Mouse (Mus musculus) left cerebral cortex, adult 8-10 months (tissue): Measurements from ENCODE around the gene Neurod6. TPM values are rescaled to one million over a fixed set of nuclear protein-coding genes. Genes with fewer than 3 reads are reported as not detected.

Experiments
- DNase-seq, 2 experiments: peaks; one replicate each; pipeline ENCODE4 v3.0.0; 2022; ENCODE audit warnings: low spot score in 2 of 2
- total RNA-seq, 4 experiments: library from RNA; stranded (reverse); gene quantifications; 2 replicates each; pipeline ENCODE4 v1.2.4; 2022

Gene Neurod6
- total RNA-seq, 4 experiments from 2014 or later, result 44.9 to 56.5 (median 48.9) TPM

- DNase-seq, result peak; percentile 5 to 38
Measured at GRCm38 (mm10) chr6:55646824-55647560, 34.1 kb downstream of the Neurod6 start.

DNA sequence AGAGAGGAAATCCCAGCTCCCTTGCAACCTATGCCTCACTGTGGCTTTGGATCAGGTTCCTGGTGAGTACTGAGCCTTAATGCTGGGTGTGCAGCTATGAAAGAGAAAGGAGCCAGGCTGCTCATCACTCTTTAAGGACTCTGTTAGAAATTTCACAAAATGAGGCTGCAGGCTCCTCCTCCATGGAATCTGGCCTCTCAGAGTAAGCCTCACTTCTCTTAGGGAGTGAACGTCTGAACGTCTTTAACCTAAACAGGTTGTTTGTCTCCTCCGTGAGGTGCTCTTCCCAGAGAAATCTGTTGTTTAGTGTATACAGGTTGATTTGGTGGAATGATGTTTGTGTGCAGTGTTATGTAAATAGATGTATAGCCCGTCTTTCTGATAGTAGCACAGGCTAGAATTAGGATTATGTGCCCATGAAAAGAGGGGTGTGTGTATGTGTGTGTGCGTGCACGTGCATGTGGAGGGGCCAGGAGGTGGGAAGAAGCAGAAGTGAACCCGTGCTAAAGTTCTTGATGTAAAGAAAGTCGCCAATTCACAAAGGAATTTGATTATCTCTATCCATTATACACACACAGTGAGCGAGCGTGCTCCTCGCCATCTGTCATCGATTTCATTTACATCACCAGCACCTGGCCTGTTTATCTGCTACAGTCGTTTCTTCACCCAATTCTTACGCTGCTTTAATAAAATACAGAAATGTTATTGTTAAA lies 34.8 kb downstream of the Neurod6 start:
- DNase-seq, result no peak

GRCm38 (mm10) chr6:55634662-55635061 lies 46.4 kb downstream of the Neurod6 start:
- no peak for DNase-seq

Other genes starting within 250 kb of the Neurod6 start
- 100 to 1,000 TPM; 119 to 131 (median 123) TPM for gene Adcyap1r1, start 229.3 kb downstream of the Neurod6 start, total RNA-seq
- 1 to 10 TPM; 1.2 to 1.5 (median 1.3) TPM for gene Itprid1, start 155.6 kb upstream of the Neurod6 start, total RNA-seq